Mouse (Mus musculus) Patski (cell line): ENCODE results near the gene Rps27l. TPM values are rescaled to one million over a fixed set of nuclear protein-coding genes. Genes with fewer than 3 reads are reported as not detected.

Experiments
- ATAC-seq: fragments of 100-300 bp; one replicate; pipeline ENCODE4 v1.8.0; 2021
- CTCF ChIA-PET: fragments of 350-600 bp; sonication (Branson Sonifier 250); formaldehyde crosslinking; loops from one replicate; lab custom pipeline; 2022; ENCODE audit warnings: inconsistent platforms; lab: Charles Lee
- POLR2A ChIA-PET: fragments of 350-600 bp; sonication (Branson Sonifier 250); formaldehyde crosslinking; loops from one replicate; lab custom pipeline; 2022; ENCODE audit warnings: antibody characterized with exemption, inconsistent platforms; lab: Charles Lee
- DNase-seq: peaks from one replicate; pipeline ENCODE4 v3.0.0-alpha.2; 2011; ENCODE audit warnings: low read depth, low spot score
- H3K27me3 ChIP-seq: fragments of 371-371 bp; one replicate; pipeline ENCODE4 v1.5.1; 2021
- CTCF ChIP-seq: fragments of 100-300 bp; IDR thresholded peaks from one replicate; pipeline ENCODE4 v1.5.1; 2021
- in situ Hi-C: fragments of 300-500 bp; cut with MboI; formaldehyde crosslinking; loops from 3 replicates; pipeline ENCODE4 v1.11.1; 2018; ENCODE audit warnings: low pct_unique_long_range_greater_than_20kb, mixed read lengths
- polyA plus RNA-seq: library from polyadenylated mRNA; unstranded; gene quantifications from one replicate; pipeline ENCODE4 v1.2.3, GENCODE M21; 2021

Rps27l gene
- polyA plus RNA-seq, 1 experiment from 2014 or later: 377 TPM

DNA sequence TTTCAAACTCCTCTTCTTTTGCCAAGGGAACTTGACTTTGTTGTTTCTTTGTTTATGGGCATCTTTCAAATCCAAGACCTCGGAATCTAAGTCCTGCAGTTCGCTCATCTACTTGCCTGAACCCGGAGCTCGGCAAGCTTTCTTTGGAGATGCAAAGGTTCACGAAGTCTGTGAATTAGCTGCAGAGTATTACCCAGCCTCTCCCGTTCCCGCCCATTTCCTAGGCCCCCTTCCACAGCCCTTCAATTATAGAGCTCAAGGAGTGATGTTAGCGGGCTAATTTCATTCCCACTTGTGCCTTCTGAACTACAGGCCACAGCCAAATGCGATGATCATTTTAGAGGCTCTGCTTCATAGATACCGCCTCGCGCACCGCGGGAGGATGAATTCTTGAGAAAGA, 25.9 kb upstream of the Rps27l start:
- TF ChIP-seq CTCF: no peak
- DNase-seq (no peak), ATAC-seq (peak; percentile 32)
- H3K27me3 ChIP-seq: no peaks in the 10 kb centered on the region
- in situ Hi-C loops: no loop called here
- POLR2A ChIA-PET: interaction anchor here (0.7 kb wide), 1 partner anchor 14 kb away, joined by 3 read pairs; no protein-coding TSS in a partner anchor
- CTCF ChIA-PET: interaction anchor here (2.7 kb wide), 1 partner anchor 18 kb away, joined by 16 read pairs; no protein-coding TSS in a partner anchor

DNA sequence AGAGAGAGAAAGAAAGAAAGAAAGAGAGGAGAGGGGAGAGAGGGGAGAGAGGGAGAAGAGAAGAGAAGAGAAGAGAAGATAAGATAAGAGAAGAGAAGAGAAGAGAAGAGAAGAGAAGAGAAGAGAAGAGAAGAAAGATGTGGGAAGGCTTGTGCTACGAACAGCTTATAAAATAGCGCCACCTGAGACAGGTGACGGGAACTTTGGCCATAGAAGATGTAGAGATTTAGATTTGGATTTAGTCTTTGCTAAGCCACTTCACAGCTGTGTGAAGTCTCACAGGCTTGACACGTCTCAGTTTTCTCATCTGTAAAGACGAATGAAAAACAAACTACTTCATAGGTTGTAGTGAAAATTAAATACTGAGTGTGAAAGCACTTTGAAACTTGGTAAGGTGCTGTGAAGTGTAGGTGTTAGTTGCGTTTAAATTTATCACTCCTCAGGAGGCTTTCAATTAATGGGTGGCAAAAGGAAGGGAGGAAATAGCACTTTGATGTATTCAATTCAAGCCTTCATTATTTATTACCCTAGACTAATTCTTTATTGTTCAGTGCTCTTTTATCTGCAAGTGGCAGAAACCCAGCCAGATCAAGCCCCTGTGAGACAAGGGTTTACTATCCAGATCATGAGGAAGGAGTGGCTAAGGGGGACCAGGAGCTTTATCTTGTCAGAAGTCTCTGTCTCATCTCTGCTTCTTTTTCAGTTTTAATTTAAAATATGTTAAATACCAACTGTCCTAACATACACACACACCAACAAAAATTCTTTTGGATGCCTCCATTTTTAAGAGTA, 25.2 kb upstream of the Rps27l start:
- no peaks in the 10 kb centered on the region for H3K27me3 ChIP-seq
- no peak for TF ChIP-seq CTCF
- ChIA-PET CTCF (interaction anchor here (0.9 to 2.7 kb wide), 3 partner anchors 10 to 17 kb away, joined by 3 to 16 read pairs (median 4); no protein-coding TSS in a partner anchor), POLR2A (no interaction called here)
- in situ Hi-C loops: no loop called here
- DNase-seq (no peak), ATAC-seq (no peak)

DNA sequence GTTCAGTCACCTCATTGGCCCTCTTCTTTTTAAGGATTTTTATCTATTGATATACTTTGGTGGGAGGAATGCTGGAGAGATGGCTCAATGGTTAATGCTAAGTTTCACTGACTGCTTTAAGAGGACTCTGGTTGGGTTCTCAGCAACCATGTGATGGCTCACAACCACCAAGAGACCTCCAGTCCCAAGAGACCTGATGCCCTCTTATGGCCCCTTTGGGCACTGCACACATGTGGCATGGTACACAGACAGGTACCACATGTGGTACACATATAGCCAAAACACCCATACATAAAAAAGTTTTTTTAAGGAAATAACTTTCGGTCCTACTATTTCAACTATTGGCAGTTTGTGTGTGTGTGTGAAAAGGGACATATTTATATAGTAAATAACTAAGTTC, 23.8 kb upstream of the Rps27l start:
- POLR2A ChIA-PET: no interaction called here
- no peak for ATAC-seq
- peak; percentile 37 for TF ChIP-seq CTCF
- CTCF ChIA-PET: interaction anchor here (1.1 to 2.7 kb wide), 2 partner anchors 12 to 16 kb away, joined by 4 to 16 read pairs; no protein-coding TSS in a partner anchor
- H3K27me3 ChIP-seq: no peaks in the 10 kb centered on the region
- in situ Hi-C loops: no loop called here
- no peak for DNase-seq

DNA sequence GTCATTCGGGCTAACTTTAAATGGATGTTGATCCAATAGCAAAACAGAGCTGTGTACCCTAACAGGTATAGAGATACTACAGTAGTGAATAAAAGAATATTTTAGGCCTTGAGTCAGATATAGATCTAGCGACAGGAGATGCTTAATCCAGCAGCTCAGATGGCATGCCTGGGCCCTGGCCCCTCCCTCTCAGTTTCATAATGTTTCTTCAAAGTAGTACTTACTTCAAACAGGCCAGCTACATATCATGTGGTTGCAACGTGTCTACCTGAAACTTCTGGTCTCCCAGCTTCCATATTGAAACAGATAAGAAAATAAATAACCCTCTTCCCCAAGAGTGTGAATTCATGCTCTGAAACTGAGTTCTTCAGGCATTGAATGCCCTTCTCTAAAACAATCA, 20.0 kb upstream of the Rps27l start:
- CTCF ChIA-PET: interaction anchor here (1.2 kb wide), 1 partner anchor 14 kb away, joined by 3 read pairs; no protein-coding TSS in a partner anchor
- no peak for TF ChIP-seq CTCF
- in situ Hi-C loops: loop anchor here (25.0 kb wide), 1 partner anchor 289 kb away; no protein-coding TSS in a partner anchor
- no peaks in the 10 kb centered on the region for H3K27me3 ChIP-seq
- POLR2A ChIA-PET: no interaction called here
- DNase-seq (no peak), ATAC-seq (no peak)

DNA sequence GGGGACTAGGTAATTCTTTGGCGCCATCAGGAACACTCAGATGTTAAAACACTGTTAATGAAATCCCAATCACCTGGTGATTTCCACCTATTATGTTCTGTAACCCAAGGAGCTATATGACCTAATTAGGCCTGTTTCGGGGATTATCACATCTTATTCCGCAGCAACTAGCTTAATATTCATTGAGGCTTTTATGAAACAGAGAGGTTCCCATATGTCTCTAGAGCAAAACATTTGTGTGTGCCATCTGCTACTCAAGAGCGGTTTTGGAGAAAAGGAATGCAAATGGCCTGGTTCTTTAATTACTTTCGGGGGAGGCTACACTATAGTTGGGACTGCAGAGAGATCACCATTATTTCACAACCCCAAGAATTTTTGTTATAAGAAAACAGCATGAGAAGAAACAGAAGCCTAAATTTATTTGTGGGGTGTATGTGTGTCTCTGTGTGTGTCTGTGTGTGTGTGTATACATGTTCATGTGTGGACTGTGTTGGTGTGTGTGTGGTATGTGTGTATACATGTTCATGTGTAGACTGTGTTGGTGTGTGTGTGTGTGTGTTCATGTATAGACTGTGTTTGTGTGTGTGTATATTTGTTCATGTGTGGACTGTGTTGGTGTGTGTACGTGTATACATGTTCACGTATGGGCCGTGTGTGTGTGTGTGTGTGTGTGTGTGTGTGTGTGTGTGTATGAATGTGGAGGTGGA, 18.0 kb upstream of the Rps27l start:
- ATAC-seq (no peak), DNase-seq (no peak)
- no peaks in the 10 kb centered on the region for H3K27me3 ChIP-seq
- ChIA-PET POLR2A (interaction anchor here (0.8 kb wide), 1 partner anchor 11 kb away, joined by 4 read pairs; no protein-coding TSS in a partner anchor), CTCF (interaction anchor here (4.4 kb wide), 1 partner anchor 10 kb away, joined by 24 read pairs; no protein-coding TSS in a partner anchor)
- no peak for TF ChIP-seq CTCF
- in situ Hi-C loops: loop anchor here (25.0 kb wide), 1 partner anchor 291 kb away; no protein-coding TSS in a partner anchor

DNA sequence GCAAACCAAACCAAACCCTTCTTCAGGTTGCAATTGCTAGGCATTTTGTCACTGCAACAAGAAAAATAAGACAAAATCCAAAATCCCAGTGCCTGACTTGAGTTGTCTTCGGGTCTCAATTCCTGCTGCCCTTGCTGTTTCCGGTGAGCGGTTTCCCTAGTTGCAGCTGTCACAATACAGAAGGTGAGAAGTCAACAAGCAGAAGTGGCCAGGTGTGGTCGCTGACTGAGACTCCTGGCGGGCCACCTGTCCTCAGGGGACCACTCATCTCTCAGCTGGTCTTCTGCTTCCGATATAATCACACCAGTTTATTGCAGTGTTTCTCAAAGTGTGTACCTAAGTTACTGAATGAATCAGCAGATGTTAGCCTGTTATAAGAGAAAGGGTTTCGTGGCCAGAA, 15.5 kb upstream of the Rps27l start:
- in situ Hi-C loops: loop anchor here (25.0 kb wide), 1 partner anchor 293 kb away; no protein-coding TSS in a partner anchor
- no peaks in the 10 kb centered on the region for H3K27me3 ChIP-seq
- DNase-seq (no peak), ATAC-seq (no peak)
- ChIA-PET CTCF (interaction anchor here (4.4 kb wide), 1 partner anchor 8 kb away, joined by 24 read pairs; no protein-coding TSS in a partner anchor), POLR2A (no interaction called here)
- no peak for TF ChIP-seq CTCF

DNA sequence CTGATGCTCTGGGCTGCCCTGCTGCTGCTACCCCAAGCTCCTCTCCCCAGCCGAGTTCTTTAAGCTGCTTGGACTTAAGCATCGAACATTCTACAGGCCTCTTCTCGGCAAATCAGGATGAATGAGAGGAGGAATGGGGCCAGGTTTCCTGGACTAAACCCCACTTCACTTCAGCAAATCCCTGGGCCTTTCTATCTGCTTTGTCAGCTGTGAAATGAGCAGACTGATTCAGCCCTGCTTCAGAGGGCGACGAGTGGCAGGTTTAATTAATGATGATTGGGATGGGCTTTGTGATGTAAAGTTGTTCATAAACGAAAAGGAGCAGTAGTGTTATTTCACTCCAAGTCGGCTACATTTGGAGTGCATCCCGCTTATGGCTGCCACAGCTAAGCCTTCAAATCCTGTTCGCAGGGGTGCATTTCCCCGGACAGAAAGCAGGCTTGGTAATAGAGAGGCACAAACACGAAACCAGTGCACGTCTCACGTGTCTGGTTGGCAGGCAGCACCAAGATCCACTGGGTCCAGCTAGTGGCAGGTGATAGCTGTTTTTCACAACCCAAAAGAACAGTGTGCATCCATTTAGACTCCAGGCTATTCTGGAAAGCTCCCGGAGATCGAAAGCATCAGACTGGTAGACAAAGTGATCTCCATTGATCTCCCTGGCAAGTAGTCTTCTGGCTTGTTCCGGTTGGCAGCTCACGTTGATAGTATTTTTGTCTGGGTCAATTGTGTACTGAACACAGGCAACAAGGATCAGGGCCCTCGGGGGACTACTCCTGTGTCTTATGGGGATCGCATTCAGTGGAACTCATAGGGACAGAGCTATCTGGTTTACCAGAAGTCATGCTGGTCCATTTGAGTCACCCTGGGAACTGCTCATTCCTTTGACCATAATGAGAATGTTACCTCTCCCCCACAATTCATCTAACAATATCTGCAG, 11.7 kb upstream of the Rps27l start:
- ATAC-seq (no peak), DNase-seq (no peak)
- no peaks in the 10 kb centered on the region for H3K27me3 ChIP-seq
- in situ Hi-C loops: loop anchor here (25.0 kb wide), 1 partner anchor 297 kb away; no protein-coding TSS in a partner anchor
- TF ChIP-seq CTCF: no peak
- POLR2A ChIA-PET: interaction anchor here (0.5 to 1.3 kb wide), 2 partner anchors 12 to 14 kb away, joined by 3 to 5 read pairs; partner anchors contain the start of gene Rps27l
- CTCF ChIA-PET: interaction anchor here (1.2 to 1.5 kb wide), 2 partner anchors 13 to 96 kb away, joined by 3 to 4 read pairs; no protein-coding TSS in a partner anchor

DNA sequence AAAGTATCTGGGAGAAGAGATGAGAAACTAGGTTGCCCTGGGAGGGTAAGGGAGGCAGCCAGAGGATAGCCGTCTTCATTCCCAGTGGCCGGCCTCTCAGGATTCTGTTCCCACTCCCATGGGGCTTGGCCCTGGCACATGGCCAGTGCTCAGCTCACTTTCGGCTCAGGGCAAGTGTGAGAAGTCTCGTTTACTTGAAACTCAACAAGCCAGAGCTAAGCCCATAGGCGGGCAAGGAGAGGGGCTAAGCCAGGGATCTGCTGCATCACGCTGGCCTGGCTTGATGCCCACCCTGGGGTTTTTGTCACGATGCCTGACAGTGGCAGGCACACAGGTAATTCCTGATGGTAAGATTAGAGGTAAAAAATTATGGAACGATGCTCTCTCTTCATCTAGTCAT, 8.4 kb upstream of the Rps27l start:
- POLR2A ChIA-PET: no interaction called here
- in situ Hi-C loops: loop anchor here (25.0 kb wide), 1 partner anchor 300 kb away; no protein-coding TSS in a partner anchor
- no peak for ATAC-seq
- no peak for DNase-seq
- CTCF ChIA-PET: interaction anchor here (3.4 kb wide), 2 partner anchors 9 to 17 kb away, joined by 16 to 24 read pairs; partner anchors contain the start of gene Rab8b
- TF ChIP-seq CTCF: no peak
- H3K27me3 ChIP-seq: no peaks in the 10 kb centered on the region

DNA sequence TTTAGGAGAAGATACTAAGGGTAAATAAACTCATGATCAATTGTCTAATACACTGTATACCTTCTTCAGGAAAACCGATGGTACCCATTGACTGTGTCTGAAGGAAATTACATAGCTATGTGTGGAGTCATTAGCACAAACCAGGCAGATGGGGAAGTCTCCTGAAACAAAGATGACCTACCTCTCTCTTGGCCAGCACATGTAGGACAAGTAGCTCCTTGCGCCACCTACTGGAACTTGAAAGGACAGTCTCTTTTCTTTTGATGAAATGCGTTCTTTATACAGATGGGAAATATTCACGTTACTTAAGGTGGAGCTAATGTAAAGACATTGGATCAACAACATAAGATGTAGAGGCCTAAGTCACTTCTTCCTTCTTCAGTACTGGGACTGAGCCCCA, 7.0 kb upstream of the Rps27l start:
- DNase-seq: no peak
- H3K27me3 ChIP-seq: no peaks in the 10 kb centered on the region
- CTCF ChIA-PET: interaction anchor here (0.7 to 3.4 kb wide), 20 partner anchors 10 to 293 kb away, joined by 3 to 24 read pairs (median 4); partner anchors contain the start of gene Rab8b
- ATAC-seq: peak; percentile 54
- POLR2A ChIA-PET: interaction anchor here (0.6 kb wide), 1 partner anchor 11 kb away, joined by 4 read pairs; no protein-coding TSS in a partner anchor
- in situ Hi-C loops: loop anchor here (25.0 kb wide), 1 partner anchor 302 kb away; no protein-coding TSS in a partner anchor
- TF ChIP-seq CTCF: peak; percentile 75
